Mouse (Mus musculus): Measurements from ENCODE around the gene Wnt8b.

The Wnt8b gene

DNA sequence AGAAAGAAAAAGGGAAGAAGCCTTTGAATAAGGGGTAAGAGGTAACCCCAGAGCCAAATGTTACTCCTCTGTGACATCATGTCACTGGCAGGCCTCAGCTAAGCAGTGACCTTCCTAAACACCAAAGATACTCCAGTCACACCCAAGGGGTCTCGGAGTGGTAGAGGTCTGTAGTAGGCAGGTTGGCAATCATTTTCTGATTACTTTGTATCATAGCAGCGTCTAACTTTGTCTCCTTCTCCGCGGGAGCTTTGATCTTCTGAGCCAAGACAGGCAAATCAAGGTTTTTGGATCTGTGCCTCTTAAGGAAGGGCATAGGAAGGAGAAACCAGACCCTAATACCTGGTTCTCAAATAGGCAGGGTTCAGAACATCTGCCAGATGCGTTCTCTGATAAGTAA, 19.3 kb downstream of the Wnt8b start:
- DNase-seq = no peak

DNA sequence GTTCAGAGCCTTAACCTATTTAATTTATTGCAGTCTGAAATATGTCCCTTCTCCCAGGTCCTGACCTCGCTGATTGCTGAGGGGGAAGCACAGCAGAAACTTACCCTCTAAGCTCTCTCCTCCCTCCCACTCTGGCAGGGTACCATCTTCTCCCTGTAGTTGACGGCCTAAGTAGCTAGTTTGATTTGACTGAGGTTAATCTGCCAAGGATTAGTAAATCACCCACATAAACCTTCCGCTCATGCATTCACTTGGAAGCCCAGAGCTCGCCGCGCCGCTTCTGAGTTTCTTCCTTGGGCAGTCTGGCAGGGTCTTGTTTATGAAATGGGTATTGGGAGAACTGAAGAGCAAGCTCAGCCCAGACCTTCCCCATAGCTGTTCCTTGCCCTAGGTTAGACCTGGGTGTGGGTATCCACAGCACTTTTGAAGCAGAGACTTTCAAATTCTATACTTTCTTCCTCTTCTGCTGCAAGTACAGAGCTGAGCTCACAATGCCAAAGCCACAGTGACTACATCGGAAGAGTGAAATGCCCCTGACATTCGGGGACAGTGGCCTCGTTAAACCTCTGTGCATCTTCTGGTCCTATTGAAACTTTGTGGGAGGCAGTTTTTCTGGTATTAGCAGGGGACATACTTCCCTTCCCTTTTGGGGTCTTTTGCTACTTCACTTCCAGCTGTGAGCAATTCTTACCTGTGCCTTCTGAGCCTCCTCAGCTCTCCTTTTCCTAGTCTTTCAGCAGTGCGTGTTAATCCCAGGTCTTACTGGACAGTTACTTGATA, 20.0 kb downstream of the Wnt8b start:
- DNase-seq = no peak

DNA sequence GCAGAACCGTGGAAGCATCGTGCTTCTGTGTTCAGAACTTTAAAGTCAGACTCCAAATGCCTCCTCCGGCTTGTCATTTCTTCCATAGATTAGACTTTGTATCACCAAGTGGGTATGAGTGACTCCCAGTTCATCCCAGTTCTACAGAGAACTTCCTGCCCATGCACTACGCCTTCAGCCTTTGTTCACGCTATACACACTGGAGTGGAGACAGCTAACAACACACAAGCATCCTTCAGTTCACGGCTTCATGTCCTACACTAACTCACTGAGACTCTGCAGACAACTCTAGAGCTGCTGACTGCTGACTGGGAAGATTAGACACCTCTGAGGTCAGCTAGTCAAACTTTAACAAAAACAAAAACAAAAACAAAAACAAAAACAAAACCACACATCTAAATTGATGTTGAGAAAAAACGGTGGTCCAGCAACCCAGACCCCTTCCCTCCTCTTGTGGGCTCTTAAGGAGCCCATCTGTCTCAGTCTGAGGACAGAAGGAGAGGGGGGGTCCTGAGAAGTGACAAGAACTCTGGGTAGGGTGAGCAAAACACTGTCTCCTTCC, 20.7 kb downstream of the Wnt8b start:
- peak in 1 of 2 experiments; percentile 12 for DNase-seq

DNA sequence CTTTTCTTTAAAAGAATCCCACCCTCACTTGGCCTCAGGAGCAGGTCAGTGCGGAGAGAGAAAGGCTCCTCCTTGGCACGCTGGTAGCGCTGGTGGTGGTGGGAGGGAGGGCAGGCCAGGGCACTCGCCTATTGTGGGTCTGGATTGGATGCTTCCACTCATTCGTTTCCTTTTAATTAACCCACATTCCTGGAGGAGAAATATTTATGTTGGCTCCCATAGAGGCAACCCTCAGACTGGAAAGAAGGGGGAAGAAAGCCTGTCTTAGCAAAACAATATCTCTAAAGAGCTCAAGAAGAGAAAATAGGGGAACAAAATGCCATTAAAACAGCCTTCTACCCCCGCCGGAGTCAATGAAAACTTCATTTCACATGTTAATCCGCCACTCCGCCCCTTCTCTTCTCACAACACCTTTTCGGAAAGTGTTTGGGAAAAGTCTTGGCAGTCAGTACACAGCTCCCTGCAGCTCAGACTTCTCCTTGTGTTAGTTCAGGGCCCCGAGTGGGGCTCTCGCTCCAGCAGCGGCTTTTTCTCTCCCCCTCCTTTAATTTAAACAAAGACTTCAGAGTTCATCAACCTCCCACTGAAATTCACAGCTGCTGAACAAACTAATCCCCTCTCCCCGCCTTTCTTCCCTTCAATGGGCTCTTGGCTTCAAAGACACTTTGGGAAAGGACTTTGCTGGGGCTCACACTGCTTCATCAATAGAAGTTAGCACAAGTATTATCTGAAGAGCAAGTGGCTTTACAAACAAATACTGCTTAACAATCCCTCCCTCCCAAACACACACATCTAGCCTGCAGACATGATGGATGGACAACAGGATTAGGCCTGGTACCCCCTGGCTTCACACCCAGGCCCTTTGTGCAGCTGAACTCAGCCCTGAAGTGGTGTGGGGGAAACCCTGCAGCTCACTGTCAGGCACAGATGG, 21.5 kb downstream of the Wnt8b start:
- DNase-seq = peak in 1 of 2 experiments; percentile 38

DNA sequence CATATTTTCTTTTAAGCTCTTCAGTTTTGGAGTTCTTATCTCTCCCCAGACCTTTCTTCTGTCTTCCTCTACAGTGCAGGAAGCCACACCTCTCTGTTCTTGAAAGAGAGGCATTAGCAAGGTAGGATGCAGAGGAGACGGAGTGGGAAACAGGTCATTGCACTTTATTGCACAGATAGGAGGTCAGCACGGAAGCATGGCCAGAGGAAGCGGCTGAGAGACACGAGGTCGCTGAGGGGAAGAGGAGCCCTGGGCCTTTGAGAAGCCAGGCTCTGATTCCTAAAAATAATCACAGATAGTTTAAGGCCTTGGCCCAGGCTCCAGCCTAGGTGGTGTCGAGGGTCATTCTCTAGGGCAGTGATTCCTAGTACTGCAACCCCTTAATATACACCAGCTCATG, 22.5 kb downstream of the Wnt8b start:
- DNase-seq = no peak

DNA sequence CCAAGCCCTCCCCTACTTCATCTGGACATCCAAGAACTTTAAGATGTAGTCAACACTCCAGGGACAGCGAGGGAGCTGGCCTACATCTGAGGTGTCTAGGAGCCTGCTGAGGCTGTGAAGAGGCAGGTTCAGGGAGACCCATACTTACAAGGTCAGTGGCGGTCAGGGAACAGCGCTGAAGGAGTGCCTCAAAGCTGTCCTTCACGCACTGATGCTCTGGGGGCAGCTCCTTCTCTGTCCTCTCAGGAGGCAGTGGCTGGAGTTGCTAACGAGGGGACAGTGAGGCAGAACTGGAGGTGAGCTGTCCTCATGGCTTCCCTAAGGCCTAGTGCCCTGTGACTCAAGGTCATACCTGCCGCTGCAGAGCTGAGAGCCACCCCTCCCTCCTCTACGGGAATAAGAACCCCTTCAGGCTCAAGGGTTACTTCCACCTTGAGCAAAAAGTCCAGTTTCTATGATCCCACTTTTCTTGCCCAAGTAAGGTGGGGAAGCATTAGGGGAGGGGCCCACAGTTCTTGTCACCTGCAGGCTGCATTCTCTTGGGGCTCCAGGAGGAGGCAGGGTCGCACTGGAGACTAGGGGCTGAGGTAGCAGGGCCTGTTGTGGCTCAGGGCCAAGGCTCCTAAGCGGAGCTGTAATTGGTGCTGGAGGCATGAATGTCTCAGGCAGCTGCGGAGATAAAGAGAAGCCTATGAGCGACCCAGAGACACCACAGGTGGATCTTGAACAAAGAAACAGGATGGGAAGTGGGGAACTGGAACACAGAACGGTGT, 24.9 kb downstream of the Wnt8b start:
- peak; percentile 14 to 66 for DNase-seq

DNA sequence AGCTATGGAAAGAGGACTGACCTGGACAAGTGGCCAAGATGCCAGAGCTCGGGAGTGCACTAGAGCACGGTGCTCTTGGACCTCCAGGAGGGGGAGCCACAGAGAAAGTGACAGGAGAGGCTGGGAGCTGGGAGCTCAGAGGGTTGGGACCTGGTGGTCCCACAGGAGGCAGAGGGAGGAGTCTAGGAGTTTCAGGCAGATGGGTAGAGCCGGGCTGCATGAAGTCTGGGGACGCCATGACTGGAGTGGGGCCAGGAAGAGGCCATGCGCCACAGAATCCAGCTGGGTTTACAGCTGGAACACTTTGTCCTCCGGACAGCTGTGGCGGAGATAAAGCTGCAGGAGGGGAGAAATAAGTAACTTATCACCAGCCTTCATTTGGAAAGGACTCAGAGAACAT, 25.9 kb downstream of the Wnt8b start:
- peak; percentile 39 to 79 for DNase-seq

DNA sequence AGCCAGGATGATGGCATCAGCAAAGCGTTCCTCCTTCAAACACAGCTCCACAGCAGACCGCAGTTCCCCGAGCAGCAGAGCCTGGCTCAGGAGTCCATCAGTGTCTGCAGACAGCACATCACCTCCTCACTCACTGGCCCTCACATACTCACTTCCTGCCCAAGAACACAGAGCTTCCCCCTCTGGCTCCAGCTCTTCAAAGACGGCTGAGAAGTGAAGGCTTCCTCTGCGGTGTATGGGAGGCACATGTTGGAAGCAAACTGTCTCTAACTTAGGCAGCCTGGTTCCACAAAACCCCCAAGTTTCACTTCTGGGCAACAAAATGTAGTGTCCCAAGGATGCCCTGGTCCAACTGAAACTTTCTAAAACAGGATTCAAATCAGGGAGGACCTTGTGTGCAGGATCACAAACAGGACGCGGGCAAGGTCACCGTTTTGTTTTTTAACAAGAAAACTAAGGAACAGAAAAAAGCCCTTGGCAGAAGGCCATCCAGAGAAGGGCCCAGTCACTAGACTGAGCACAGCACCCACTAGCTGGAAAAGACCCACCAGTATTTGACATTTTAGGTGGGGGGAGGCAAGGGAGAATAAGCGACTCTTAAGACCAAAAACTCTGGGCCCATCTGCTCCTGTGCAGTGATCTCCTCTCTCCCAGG, 32.4 kb downstream of the Wnt8b start:
- DNase-seq = no peak

DNA sequence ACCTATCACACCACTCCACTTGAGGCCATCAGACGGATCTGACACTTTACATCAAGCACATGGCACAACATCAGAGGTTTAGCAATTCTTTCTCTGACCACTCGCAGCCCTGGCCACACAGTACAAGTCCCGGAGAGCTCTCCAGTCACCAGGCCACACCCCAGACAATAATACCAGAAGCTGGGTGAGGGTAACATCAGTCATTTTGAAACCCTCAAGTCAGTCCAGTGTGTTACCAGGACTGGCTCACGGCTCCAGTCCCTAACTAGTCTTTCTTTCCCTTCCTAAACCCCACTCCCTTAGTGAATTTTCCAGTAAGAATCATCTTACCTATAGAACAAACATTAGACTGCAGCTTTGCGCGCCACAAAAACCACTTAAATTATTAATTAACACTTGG, 36.7 kb downstream of the Wnt8b start:
- no peak for DNase-seq

DNA sequence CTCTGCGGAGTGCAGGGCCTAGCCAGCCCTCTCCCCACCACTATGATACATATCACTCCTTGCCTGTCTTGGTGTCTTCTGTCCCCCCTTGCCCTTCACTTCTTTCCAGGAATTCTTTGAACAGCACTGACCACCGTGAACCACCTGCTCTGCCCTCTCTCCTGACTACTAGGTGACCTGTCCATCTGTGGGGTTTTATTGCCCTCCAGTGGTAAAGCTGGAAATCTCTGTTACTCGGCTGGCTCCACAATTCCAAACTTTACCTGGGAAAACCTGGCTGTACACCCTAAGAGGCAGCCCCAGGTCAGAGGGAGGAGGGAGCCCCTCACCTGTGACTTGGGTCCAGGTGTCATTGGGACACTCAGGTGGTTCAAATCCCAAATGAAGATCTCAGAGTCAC, 42.1 kb downstream of the Wnt8b start:
- peak in 1 of 2 experiments; percentile 17 for DNase-seq

DNA sequence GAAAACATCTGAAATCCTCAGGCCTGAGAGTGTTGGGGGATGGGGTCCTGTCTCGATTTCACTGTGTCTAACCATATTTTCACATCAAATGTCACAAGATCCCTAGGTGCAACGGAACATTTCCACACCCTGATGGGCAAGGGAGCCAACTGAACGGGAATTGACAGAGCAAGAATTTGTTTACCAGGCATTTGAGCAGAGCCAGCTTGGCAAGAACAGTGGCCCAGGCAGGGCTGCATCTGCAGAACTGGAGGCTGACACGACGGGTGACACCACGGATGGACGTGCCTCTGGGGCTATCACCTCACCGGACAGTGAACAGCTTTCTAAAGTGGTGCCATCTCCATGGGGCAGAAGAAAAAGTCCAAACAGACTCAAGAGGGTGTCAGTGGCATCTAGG, 44.1 kb downstream of the Wnt8b start:
- no peak for DNase-seq

DNA sequence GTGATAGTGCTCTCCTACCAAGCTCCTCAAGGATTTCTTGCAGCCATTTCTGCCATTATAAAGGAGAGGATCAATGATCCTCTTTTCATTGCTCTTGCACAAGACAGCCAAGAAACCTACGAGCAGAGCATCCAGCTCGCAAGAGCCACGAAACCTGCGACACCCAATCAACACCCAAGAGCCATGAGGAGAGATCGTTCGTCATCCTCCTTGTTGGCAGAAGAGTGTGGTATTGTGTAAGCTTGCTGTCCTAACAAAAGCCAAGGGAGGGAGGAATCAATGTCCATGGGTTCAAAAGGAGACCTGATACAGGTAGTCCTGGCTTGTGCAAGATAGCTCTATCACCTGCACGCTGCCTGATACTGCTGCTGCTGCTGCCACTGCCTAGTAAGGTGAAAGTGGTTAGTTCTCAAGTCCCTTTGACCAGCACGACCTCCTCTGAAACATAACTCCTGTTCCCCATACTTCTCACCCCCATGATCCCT, 49.5 kb downstream of the Wnt8b start:
- DNase-seq = no peak

DNA sequence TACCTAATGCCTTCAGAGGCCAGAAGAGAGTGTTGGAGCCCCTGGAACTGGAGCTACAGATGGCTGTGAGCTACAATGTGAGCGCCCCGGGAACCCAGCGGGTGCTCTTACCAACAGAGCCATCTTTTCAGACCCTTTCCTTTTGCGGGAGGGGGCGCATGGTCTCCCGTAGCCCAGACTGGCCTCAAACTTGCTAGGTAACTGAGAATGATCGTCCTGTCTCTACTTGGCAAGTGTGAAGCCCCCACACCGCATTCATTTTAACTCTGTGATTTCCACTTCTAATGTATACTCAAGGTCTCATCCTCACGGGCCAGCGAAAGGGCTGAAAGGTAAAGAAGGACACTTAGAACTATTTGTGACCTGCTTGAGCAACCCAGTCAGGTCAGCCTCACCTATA, 51.1 kb downstream of the Wnt8b start:
- DNase-seq = no peak

DNA sequence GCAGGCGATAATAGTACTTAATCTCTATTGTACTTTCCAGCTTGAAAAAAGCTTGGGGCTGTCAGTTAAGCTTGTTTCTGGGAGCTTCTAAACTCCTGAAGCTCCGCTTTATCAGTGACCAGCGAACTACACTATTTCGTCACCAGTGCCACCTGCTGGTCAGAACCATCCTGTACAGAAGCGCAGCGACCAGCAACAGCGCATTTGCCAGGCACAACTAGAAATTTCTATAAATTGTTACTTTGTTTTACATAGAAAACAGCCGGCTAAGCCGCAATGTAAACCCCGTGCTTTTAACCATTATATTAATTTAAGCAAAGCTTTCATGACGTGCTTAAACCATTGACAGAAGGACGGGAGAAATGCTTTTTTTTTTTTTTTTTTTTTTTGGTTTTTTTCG, 51.5 kb downstream of the Wnt8b start:
- peak; percentile 76 to 91 for DNase-seq

DNA sequence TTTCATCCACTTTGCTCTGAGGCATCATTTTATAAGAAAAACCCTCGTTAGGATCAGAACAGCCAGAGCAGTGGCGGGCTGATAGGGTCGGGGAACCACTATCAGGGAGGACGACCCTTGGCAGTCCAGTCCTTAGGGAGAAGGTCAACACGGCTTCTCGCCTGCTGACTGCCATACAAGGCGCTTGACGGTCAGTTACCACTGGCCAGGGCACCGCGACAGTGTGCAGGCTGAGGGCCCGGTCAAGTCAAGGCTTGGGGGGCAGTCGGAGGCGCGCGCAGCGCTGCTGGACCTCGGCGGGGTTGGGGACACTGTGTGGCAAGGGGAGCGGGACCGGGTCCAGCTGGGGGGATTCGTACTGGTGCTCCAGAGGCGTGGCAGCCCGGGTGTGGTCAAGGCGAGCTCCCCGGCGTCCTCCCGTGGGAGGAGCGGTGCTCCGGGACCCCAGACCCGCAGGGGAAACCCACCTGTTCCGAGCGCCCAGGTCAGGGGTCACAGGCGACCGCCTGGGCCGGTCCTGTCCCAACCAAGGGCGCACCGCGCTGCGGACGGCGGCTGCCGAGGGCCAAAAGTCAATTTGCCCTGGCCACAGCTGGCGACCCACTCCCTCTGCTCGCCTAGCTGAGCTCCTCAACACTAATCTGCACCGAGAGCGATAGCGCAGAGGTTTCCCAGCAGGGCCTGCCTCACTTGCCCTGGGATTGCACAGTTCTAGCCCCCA, 52.2 kb downstream of the Wnt8b start, which contains the start of gene Sec31b:
Gene Sec31b (minus strand): TSS at position 544 of the 721 bp plus-strand sequence.
- peak; percentile 65 to 85 for DNase-seq

DNA sequence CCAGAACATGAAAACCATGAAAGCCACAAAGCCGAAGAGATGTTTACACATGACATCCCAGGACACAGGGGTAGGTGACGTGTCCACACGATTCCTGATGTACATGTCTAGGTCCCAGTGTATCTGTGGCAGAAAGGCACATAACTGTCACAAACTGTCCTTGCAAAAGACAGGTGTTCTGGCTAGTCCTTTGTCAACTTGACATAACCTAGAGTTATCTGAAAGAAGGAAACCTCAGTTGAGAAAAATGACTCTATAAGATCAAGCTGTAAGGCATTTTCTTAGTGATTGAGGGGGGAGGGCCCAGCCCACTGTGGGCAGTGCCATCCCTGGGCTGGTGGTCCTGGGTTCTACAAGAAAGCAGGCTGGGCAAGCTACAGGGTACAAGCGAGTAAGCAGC, 59.5 kb downstream of the Wnt8b start, which contains the start of gene Gm20538:
Gene Gm20538 (minus strand): TSS at position 101 of the 400 bp plus-strand sequence.
- DNase-seq = no peak

DNA sequence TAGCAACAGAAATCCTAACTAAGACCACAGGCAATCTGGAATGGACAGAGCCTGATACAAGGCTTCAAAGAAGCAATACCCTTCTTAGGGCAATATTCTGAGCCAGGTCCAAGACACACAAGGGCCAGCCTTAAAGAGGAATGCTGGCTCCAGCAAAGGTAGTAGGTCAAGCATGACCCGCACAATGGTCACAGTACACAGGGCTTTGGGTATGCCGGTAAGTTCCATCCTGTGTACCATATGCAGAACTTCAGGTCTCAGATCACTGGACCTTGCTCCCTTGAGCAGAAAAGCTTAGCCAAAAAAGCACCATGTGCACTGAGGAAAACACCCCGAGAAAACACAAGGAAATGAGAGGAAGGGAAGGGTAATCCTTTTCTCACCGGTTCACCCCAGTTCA, 60.0 kb downstream of the Wnt8b start:
- peak; percentile 28 to 72 for DNase-seq

DNA sequence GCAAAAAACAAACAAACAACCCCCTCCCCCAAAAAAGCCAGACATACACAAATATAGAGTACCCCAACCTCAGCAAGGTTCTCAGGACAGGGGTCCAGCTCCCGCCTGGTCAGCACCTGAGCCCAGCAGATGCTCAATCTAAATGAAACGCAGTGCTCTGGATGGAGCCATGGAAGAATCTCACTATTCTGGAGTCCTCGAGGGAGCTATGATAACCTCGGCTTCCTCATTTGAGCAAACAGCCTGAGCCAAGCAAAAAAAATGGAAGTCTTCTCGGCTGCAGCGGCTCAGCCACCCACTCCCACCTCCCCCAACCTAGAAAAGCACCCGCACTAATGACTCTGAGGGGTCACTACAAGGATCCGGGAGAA, 61.2 kb downstream of the Wnt8b start:
- DNase-seq = no peak

DNA sequence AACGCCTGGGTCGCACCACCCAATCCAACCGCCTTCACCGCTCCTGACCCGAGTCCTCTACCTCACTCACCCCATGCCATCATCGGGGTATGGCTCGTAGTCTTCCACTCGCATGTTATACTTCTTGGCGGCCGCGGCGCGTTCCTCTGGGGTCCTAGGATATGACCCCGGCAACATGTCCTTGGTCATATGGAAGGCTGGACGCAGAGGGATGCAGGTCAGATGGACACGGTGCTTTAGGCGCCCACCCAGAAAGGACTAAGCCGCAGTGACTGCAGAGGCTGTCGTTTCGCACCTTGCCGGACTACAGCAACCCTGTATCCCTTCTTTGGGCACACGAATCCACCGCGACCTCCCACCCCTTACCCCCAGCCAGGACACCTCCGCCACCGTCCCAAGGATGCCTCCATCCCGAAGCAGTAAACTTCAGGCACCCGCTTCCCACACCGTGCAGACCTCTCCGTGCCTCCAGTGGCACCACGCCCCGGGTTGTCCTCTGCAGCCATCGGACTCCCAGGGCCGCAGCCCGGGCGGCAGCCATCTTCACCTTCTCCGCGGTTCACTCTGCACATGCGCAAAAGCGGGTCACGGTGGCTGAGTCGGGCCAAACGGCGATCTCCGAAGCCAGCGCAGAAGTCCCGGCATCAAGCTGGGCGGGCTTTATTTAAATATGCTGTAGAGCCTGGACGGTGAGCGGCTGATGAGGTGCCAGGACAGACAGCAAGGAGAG, 61.8 kb downstream of the Wnt8b start, which contains the start of gene Ndufb8:
Gene Ndufb8 (minus strand): TSS at position 580 of the 730 bp plus-strand sequence.
- DNase-seq = peak; percentile 97

DNA sequence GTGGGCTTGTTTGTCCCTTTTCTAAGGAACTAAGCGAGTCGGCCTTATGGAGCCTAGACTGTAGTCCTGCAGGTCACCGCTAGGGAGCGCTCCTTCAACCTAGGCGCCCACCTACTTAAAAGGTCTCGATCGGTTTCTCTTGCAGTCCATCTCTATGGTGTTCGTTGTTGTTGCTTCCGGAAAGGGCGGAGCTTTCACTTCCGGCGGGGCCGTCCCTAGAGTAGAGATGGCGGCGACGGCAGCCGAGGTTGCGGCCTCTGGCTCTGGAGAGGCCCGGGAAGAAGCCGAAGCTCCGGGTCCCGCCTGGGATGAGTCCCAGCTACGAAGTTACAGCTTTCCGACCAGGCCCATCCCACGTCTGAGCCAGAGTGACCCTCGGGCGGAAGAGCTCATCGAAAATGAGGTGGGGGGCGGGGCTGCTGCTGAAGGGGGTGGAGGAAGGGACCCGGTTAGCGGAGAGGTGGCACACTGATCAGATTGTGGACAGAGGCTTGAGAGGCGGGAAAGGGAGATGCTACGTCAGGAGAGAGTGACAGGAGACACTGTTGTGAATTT, 69.5 kb downstream of the Wnt8b start, which contains the start of gene Hif1an:
Gene Hif1an (plus strand): TSS at position 199 of the 555 bp plus-strand sequence.
- peak; percentile 96 to 97 for DNase-seq

Data from kidney, postnatal 25 days (tissue).